Mouse (Mus musculus): ENCODE measurements at regions not wholly inside any gene's neighbourhood (a gene's known extent, or its start where the extent isn't known, plus 50 kb on each side); places are given as distances from the start of the nearest gene placed in this dataset.

GRCm38 (mm10) chr1:95531017-95531416, 136.4 kb downstream of the St8sia4 start:
- WGBS: 77% methylated on average over 3 of the region's 3 CpGs
- ATAC-seq (ENCODE audit: low FRiP score, low read depth) (no peak), DNase-seq (ENCODE audit: low spot score) (no peak)
- Histone ChIP-seq H3K9ac (ENCODE audit: low read depth, low read length, severe bottlenecking) (no peak overlapping the region), H3K27ac (replicated peaks; ENCODE audit: low read depth, low read length) (no peak overlapping the region), H3K9me3 (ENCODE audit: control insufficient read depth, low read length) (no peaks in the 10 kb centered on the region), H3K27me3 (ENCODE audit: control insufficient read depth, insufficient read depth, low read length) (no peaks in the 10 kb centered on the region), H3K4me3 (replicated peaks; ENCODE audit: low read length) (no peak overlapping the region), H3K36me3 (ENCODE audit: control insufficient read depth, insufficient read depth, low read length) (no peaks in the 10 kb centered on the region), H3K4me2 (replicated peaks; ENCODE audit: low read depth, low read length, severe bottlenecking) (no peak overlapping the region), H3K4me1 (ENCODE audit: control insufficient read depth, insufficient read depth, low read length) (no peaks in the 10 kb centered on the region)
- TF ChIP-seq POLR2A (IDR thresholded peaks at IDR 0.05; ENCODE audit: borderline replicate concordance, extremely low read depth, insufficient read depth, insufficient read length): no peak
